Mouse (Mus musculus): ENCODE data around the gene Ciart. TPM values are rescaled to one million over a fixed set of nuclear protein-coding genes. Genes with fewer than 3 reads are reported as not detected.

Gene Ciart
- 16.2 and 16.5 TPM in 2 replicates for polyA plus RNA-seq (2012; rRNA removed)

- Histone ChIP-seq H3K27me3 (ENCODE audit: control insufficient read depth, insufficient read depth, low read length) (no peaks in the 10 kb centered on the region), H3K36me3 (ENCODE audit: control insufficient read depth, insufficient read depth, low read length) (no peaks in the 10 kb centered on the region), H3K4me1 (ENCODE audit: control insufficient read depth, insufficient read depth, low read length) (peaks cover 5% of the 10 kb centered on the region; the same call in 1 of the 2 replicates), H3K27ac (ENCODE audit: control insufficient read depth, insufficient read depth, low read depth, low read length) (peak within 1 kb of the TSS; percentile 99), H3K4me3 (ENCODE audit: control insufficient read depth, low read depth, low read length) (peak within 1 kb of the TSS; percentile 71)
- TF ChIP-seq POLR2A (IDR thresholded peaks at IDR 0.05; ENCODE audit: control insufficient read depth, low read depth, low read length) (peak; percentile 60; the same call in 1 of the 2 replicates), CTCF (IDR thresholded peaks at IDR 0.05; ENCODE audit: control insufficient read depth, insufficient read depth, insufficient replicate concordance, low read depth, low read length) (no peak)
Measured at GRCm38 (mm10) chr3:95881979-95882815, at the start of gene Ciart. TSS of gene Ciart (minus strand) at chr3:95882251.

GRCm38 (mm10) chr3:95931471-95931870, 49.4 kb upstream of the Ciart start:
- Histone ChIP-seq H3K27me3 (ENCODE audit: control insufficient read depth, insufficient read depth, low read length) (no peaks in the 10 kb centered on the region), H3K36me3 (ENCODE audit: control insufficient read depth, insufficient read depth, low read length) (no peaks in the 10 kb centered on the region), H3K27ac (ENCODE audit: control insufficient read depth, insufficient read depth, low read depth, low read length) (no peak overlapping the region), H3K4me1 (ENCODE audit: control insufficient read depth, insufficient read depth, low read length) (peaks cover 12% of the 10 kb centered on the region), H3K4me3 (ENCODE audit: control insufficient read depth, low read depth, low read length) (no peak overlapping the region)
- TF ChIP-seq POLR2A (IDR thresholded peaks at IDR 0.05; ENCODE audit: control insufficient read depth, low read depth, low read length) (no peak), CTCF (IDR thresholded peaks at IDR 0.05; ENCODE audit: control insufficient read depth, insufficient read depth, insufficient replicate concordance, low read depth, low read length) (no peak)

GRCm38 (mm10) chr3:95930471-95930789, 48.4 kb upstream of the Ciart start:
- no peak for TF ChIP-seq POLR2A (IDR thresholded peaks at IDR 0.05; ENCODE audit: control insufficient read depth, low read depth, low read length)
- TF ChIP-seq CTCF (IDR thresholded peaks at IDR 0.05; ENCODE audit: control insufficient read depth, insufficient read depth, insufficient replicate concordance, low read depth, low read length): no peak
- Histone ChIP-seq H3K4me1 (ENCODE audit: control insufficient read depth, insufficient read depth, low read length) (peaks cover 12% of the 10 kb centered on the region), H3K36me3 (ENCODE audit: control insufficient read depth, insufficient read depth, low read length) (no peaks in the 10 kb centered on the region), H3K27me3 (ENCODE audit: control insufficient read depth, insufficient read depth, low read length) (no peaks in the 10 kb centered on the region), H3K4me3 (ENCODE audit: control insufficient read depth, low read depth, low read length) (peak overlapping the region; percentile 84), H3K27ac (ENCODE audit: control insufficient read depth, insufficient read depth, low read depth, low read length) (no peak overlapping the region; the same call in 1 of the 2 replicates)

- H3K27me3 ChIP-seq (ENCODE audit: control insufficient read depth, insufficient read depth, low read length): no peaks in the 10 kb centered on the region
- H3K4me3 ChIP-seq (ENCODE audit: control insufficient read depth, low read depth, low read length): peak overlapping the region; percentile 84
- no peaks in the 10 kb centered on the region for H3K36me3 ChIP-seq (ENCODE audit: control insufficient read depth, insufficient read depth, low read length)
- peaks cover 12% of the 10 kb centered on the region for H3K4me1 ChIP-seq (ENCODE audit: control insufficient read depth, insufficient read depth, low read length)
- H3K27ac ChIP-seq (ENCODE audit: control insufficient read depth, insufficient read depth, low read depth, low read length): peak overlapping the region; percentile 73
- TF ChIP-seq POLR2A (IDR thresholded peaks at IDR 0.05; ENCODE audit: control insufficient read depth, low read depth, low read length): 0 out of 2 replicates have a peak, but pooled peaks have one; percentile 39
- TF ChIP-seq CTCF (IDR thresholded peaks at IDR 0.05; ENCODE audit: control insufficient read depth, insufficient read depth, insufficient replicate concordance, low read depth, low read length): no peak
Measured at GRCm38 (mm10) chr3:95929581-95930470, 47.8 kb upstream of the Ciart start.

GRCm38 (mm10) chr3:95928658-95929503, 46.8 kb upstream of the Ciart start, which contains the start of gene Anp32e:
TSS of gene Anp32e (plus strand) at chr3:95929246.
- Histone ChIP-seq H3K4me3 (ENCODE audit: control insufficient read depth, low read depth, low read length) (peak within 1 kb of the TSS; percentile 84), H3K36me3 (ENCODE audit: control insufficient read depth, insufficient read depth, low read length) (no peaks in the 10 kb centered on the region), H3K27me3 (ENCODE audit: control insufficient read depth, insufficient read depth, low read length) (no peaks in the 10 kb centered on the region), H3K27ac (ENCODE audit: control insufficient read depth, insufficient read depth, low read depth, low read length) (peak within 1 kb of the TSS; percentile 75), H3K4me1 (ENCODE audit: control insufficient read depth, insufficient read depth, low read length) (peaks cover 12% of the 10 kb centered on the region)
- TF ChIP-seq CTCF (IDR thresholded peaks at IDR 0.05; ENCODE audit: control insufficient read depth, insufficient read depth, insufficient replicate concordance, low read depth, low read length) (no peak), POLR2A (IDR thresholded peaks at IDR 0.05; ENCODE audit: control insufficient read depth, low read depth, low read length) (peak; percentile 81)

- Histone ChIP-seq H3K27me3 (ENCODE audit: control insufficient read depth, insufficient read depth, low read length) (no peaks in the 10 kb centered on the region), H3K4me3 (ENCODE audit: control insufficient read depth, low read depth, low read length) (peak overlapping the region; percentile 84), H3K36me3 (ENCODE audit: control insufficient read depth, insufficient read depth, low read length) (no peaks in the 10 kb centered on the region), H3K4me1 (ENCODE audit: control insufficient read depth, insufficient read depth, low read length) (peaks cover 12% of the 10 kb centered on the region), H3K27ac (ENCODE audit: control insufficient read depth, insufficient read depth, low read depth, low read length) (peak overlapping the region; percentile 75)
- TF ChIP-seq CTCF (IDR thresholded peaks at IDR 0.05; ENCODE audit: control insufficient read depth, insufficient read depth, insufficient replicate concordance, low read depth, low read length) (no peak), POLR2A (IDR thresholded peaks at IDR 0.05; ENCODE audit: control insufficient read depth, low read depth, low read length) (no peak)
Measured at GRCm38 (mm10) chr3:95928261-95928657, 46.2 kb upstream of the Ciart start.

Data from testis, adult 2 months (tissue).